Mouse (Mus musculus): ENCODE data around the gene Tmem88.

Tmem88 gene

DNA sequence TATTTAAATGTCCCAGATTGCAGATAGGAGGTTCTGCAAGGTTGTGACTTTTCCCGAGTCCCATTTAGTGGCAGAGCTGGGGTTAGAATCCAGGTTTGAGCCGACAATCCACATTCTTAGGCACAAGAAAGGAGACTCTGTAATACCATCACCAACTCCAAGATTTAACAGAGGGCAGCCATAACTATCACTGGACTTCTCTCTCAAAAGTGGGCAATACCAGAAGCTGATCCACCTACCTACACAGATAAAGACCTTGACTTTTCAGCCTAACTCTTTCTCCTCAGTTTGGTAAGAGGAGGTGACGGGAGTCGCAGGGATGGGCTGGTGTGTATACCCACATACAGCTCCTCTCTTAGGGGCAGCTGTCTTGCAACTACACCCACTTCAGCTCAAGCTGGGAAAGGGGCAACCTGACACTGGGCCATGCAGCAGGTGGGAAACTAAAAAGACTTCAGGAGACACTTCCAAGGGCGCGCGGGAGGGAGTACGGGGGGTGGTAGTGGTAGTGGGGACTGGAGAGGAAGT, 19.0 kb upstream of the Tmem88 start:
- DNase-seq (ENCODE audit: low spot score in 2 of 2), result no peak

DNA sequence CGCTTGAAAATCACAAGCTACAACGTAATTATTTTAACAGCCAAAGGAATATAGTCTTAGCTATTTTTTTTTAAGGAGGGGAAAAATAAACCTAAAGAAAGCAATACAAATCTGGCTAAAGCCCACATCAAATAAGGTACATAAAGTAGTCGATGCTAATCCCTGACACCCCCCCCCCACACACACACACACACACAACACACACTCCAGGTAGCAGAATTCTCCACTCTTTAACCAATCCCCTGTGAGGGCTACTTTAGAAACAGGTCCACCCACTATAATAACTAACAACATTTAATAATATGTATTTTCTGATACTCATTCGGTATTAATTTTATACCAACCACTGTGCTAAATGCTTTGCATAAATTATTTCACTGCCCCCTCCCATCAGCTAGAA, 18.5 kb upstream of the Tmem88 start:
- no peak for DNase-seq (ENCODE audit: low spot score in 2 of 2)

DNA sequence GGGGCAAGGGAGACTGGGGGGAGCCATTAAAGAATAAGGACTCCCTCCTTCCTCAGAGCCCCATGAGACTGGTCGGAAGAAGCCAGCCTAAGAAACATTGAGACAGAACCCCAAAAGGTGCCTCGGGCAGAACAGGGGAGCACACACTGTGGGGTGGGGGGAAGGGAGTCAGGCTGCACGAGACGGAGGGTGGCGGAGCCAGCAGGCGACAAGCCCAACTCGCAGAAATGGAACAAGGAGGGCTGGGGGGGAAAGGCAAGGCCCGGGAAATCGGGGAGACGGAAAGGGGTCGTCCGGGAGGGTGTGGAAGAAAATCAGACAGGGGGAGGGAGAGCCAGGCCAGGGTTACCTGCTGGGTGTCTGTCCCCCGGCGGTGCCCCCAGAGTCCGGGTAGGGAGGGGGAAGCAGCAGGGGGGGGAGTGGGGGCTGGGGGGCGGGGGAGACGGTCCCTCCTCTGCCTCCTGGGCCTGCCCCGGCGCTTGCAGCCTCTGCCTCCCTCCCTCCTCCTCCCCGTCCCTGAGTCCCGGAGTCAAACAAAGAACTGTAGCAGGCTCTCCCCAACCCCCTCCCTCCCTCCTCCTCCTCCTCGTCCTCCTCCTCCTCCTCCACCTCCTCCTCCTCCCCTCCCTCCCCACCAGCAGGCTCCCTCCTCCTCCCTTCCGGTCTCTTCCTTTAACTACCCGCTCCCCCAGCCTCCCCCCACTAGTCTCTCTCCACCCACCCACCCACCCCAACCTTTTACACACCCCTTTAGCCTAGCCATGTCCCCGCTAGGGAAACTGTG, 17.8 kb upstream of the Tmem88 start:
- DNase-seq (ENCODE audit: low spot score in 2 of 2), result no peak

DNA sequence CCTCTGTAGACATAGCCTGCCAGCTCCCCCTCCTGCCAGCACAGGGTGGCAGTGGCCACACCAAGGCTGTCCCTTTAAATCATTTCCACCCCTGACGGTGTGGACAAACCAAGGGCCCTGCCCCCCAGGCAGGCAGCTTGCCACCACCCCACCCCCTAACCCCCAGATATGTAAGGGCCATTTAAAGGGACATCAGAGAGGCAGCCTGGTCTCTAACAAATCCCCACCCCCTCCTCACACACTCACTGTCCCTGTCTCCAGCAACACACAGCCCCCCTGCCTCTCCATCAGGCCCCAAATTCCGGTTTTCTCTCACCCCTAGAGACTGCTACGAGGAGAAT, 17.3 kb upstream of the Tmem88 start:
- DNase-seq (ENCODE audit: low spot score in 2 of 2), result no peak

DNA sequence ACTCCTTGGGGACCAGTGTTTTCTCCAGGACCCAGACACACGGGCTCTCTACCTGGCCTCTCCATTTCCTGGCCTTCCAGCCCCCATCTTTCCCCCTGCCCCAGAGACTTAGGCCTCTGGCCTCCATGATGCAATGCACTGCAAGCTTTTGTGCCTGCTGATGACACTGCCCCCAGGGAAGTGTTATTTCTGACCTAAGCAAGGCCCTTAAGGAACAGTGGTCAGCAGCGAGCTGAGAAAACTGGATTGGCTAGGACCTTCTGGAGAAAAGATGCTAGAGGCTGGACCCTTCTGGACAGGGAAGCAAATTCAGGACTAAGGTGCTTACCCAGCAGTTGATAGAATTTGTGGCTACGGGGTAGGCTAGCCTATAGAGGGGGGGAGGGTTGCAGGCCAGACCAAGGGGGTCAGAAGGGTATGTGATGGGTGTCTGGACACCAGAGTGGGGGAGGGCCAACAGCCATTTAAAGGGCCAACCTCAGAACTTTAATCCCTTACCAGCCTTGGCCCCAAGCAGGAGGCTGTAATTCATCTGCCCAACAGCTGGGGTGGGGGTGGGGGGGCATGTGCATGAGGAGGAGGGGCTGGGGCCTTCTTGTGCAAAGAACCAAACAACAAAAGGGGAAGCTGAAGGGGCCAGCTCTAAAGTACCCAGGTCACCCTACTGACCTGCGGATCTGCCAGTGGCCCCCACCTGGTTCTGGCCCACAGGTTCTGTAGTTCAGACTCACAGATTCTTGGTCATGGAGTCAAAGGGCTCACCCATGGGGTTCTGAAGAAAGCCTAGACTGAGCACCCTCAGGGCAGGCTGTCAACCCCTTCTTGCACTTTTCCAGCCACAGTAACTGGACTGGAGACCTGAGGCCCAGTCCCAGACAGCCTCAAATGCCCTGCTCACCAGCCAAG, 16.6 kb upstream of the Tmem88 start:
- DNase-seq (ENCODE audit: low spot score in 2 of 2), result no peak

DNA sequence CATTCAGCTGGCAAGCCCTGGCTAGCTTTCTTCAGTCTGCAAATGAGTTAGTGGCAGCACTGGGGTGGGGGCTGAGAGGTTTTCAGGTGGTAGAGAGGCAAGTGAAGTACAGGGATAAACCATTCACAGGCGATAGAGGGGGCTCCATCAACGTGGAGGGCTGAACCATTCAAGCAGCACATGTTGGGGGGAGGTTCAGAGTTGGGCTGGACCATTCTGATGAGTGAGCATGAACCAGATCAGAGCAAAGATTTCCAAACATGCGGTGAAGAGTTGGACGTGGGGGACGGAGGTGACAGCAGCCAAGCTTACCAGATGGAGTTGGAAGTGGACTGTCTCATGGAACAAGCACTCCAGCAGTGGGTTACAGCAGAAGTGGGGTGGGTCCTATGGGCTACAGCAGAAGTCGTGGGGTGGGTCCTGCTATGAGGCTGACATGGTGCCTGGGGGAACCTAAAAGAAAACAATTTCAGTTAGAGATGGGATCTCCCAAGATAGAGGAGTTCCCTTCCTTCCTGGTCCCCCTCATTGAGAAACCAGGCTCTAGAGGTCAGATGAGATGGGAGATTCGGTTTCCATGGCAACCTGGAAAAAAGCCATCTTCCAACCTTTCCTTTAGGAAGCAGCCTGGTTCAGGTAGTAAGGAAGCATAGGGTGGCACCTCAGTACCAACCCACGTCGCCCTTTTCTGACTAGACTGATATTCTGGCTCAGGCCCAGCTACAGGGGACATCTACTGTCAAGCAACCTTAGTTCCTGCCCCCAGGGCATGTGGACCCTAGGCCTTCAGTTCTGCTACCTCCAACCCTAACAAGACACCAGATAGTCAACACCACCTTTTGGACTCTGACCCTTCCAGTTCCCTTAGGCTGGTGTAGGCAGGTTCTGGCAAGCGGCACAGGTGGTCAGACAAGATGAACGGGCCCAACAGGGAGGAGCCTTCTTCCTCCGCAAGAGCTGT, 15.5 kb upstream of the Tmem88 start, which contains the start of gene Kdm6b:
Gene Kdm6b, minus strand, starts transcription at position 455 of the 961 bp plus-strand sequence.
- peak; percentile 55 to 80 for DNase-seq (ENCODE audit: low spot score in 2 of 2)

DNA sequence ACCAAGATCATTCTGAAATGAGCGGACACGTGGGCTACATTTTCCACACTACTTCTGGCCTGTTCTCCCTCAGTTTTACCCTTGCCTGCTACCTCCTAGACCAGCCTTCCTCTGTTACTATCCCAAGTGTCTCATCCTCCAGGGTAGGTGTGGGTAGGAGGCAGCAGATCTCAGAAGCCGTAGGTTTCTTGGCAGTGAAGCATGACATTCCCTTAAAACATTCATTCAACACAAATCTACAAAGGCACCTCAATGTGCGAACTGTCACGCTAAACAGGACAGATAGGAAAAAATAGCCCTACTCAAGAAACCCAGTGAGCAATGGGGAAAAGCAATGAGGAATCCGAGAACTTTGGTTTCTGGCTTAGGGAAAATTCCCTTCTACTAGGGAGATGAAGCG, 14.5 kb upstream of the Tmem88 start:
- DNase-seq (ENCODE audit: low spot score in 2 of 2), result no peak

DNA sequence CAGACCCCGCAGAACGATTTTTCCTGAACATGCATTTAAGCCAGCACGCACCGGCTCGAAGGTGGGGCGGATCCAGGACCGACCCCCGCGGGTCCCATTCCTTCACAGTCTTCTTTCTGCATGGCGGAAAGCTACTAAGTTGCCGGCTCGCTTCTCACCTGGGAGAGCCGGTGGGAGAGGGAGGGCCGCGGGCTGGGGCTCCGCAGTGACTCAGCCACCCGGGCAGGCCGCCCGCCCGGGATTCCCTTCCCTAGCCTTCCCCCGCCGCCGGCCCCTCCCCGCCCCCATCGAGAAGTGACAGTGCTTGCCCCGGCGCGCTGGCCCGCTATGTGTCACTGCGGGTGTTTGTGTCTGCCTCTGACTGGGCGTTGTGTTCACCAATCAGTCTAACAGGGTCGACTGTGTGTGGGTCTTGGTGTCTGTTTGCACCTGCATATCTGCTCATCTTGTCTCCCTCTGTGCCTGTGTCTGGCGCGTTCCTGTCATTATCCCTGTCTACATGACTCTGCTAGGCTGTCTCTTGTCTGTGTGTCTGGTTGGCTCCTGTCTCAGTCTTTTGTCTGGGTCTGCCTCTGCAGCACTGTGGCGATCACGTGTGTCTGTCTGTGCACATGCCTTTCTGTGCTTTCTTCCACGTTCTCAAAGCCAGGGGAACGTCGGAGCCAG, 13.6 kb upstream of the Tmem88 start:
- peak; percentile 70 to 76 for DNase-seq (ENCODE audit: low spot score in 2 of 2)

DNA sequence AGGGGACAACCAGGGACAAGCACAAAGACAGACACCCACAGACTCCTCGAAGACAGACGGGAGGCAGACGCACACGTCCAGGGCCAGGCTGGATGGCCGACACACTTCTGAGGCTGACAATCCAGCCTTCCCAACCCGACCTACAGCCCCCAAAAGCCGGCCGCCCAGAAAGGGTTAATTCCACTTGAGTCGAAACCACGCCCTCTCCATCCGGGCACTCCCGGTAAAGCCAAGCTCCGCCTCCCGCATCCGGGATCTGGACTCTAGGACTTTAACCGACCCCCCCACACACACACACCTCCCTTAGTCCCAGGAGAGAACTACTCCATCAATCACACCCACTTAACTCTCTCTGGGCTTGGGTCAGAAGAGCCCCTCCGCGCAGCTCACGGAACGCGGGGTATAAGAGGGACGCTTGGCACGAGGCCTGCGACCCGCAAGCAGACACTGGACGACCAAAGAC, 13.1 kb upstream of the Tmem88 start:
- peak; percentile 88 to 91 for DNase-seq (ENCODE audit: low spot score in 2 of 2)

DNA sequence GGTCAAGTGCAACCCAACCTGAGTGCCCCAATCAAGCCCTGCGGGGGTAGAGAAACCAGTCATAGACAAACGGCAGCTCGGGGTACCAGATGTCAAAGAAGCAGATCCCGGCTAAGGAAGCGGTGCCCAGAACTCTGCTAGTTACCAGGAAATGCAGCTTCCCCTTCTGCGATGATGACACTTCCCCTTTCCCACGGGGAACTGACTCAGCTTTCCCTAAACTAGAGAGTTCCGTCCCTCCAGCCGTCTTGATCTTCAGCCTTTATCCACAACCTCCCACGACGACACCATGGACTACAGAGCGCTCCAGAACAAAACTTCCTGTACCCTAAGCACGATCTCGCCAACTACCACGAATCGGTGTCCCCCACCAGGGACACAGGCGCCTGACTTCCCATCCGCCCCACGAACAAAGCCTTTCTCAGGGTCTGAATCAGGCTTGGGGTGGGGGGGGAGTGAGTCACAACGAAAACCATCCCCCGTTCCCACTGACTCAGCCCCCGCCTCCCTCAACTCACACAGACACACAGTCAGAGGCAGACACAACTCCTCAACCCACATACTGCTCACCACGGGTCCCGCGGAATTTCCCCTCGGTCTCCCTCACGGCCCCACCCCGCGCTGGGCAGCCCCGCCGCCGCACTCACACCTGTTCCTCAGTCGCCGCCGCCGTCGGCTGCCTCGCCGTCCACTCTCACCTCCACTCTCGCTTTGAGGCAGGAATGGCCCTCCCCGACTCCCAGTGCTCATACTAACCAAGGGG, 12.5 kb upstream of the Tmem88 start:
- peak in 1 of 2 experiments; percentile 66 for DNase-seq (ENCODE audit: low spot score in 2 of 2)

DNA sequence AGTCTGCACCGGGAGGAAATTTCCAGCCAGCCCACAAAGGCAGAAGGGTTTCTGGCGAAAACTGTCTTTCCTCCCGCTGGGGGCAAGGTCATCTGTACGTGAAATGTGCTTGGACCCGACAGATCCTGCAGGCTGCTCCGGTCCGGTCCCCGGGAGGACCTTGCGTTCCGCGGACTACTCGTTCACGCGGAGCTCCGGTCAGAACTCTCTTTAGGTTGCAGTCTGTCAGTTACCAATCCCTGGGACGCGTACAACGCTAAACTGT, 11.9 kb upstream of the Tmem88 start:
- no peak for DNase-seq (ENCODE audit: low spot score in 2 of 2)

DNA sequence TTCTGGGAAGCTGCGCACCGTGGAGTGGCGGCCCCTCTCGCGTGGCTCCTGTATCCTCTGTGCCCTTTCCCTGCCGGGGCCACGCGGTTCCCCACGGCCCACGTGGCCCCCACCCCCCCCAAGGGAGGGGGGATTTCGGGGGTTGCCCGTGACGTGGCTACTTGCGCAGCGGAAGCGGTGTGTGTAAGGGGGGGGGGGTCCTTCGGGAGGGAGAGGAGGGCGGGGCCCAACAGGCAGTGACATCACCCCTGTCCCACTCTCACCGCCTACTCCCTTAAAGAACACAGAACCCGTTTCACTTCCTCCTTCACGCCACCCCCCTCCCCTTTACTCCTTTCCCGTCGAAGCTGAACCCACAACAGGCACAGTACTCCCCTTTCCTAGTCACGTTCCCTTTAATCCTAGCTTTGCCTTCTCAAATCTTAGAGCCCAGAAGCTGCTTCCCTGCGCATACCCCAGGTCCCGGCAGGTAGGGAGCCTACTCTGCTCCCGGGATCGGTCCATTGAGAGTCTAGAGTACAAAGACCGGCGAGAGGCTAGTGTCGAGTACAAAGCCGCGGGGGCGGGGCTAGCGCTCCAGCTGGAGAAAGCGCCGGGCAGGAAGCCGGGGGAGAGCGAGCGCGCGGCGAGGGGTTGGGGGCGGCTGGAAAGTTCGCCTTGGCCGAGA, 11.5 kb upstream of the Tmem88 start:
- peak; percentile 76 to 84 for DNase-seq (ENCODE audit: low spot score in 2 of 2)

DNA sequence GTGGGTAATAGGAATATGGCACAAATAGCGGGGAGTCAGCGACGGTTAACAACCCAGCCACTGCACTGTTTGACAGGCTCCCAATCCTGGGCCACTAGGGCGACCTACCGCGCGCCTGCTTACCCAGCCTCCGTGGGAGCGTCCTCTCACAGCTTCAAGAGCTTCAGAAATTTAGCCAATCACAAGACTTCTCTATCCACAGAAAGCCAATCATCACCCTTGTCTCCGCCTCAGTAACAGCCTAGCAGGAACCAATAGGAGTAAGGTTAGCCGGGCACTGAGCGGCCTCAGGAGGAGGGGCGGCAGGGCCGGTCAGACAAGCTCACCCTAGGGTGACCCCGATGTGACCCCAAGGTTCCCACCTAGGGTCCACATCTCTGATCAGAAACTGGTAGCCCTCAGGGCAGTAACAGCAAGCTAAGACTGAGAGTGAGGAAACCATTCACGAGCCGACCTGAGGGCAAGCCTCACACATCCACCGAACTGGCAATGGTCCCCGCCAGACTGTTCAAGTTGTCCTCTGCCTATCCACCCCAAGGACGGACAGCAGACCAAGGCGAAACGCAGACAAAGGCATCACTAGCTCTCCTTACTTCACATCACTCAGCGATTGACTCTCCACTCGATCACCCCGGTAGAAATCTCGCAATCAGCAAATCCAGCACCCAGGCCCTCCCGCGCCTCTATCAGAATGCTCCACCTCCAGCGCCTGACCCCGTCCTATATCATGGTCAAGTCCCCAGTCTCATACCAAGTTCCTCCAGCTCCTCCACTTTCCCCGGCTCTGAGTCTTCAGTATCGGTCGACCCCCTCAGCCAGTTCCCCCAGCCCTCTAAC, 10.7 kb upstream of the Tmem88 start:
- DNase-seq (ENCODE audit: low spot score in 2 of 2), result peak; percentile 76 to 80

DNA sequence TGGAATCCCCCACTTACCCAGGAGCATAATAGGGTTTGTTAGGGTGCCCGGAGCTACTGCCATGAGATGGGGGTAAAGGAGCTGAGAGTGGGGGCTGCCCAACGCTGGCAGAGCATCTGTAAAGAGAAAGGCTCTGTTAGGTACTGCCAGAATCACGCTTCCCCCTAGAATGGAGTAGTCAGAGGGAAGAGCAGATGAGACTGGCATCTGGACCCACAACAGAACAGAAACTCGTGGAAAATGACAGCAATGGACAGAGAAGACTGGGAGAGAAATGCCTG, 9.6 kb upstream of the Tmem88 start:
- no peak for DNase-seq (ENCODE audit: low spot score in 2 of 2)

DNA sequence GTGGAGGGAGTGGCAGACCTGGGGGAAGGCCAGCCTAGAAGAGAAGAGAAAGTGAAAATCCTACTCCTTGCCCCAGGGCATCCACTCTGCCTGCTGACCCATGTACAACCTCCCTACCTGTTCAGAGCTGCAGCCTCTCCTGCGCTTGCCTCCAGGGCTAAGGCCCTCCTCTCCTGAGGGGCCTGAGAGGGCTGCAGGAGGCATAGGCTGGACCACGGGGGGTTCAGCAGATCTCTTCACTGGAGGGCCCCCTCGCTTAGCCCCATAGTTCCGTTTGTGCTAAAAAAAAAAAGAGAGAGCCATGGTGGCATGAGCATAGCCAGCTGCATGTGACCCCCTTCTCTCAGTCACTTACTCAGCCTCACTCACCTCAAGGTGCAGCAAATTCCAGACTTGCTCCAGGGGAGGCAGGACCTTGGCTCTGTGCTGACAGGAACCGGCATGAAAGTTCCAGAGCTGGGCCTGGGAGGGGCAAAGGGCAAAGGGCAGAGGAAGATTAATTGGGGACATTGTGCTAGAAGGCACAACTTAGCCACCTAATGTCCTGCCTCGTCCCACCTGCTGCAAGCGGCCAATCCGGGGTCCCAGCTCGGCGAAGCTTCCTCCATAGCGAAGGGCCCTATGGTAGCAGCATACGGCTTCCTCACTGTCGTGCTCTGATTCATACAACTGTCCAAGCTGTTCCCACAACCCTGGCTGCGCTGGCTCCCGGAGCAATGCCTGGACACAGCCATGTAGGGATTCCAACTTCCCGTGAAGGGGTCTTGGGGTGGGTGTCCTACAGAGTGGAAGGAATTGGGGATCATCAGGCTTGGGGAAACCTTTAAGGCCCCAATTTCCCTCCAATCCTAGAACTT, 9.1 kb upstream of the Tmem88 start:
- no peak for DNase-seq (ENCODE audit: low spot score in 2 of 2)

DNA sequence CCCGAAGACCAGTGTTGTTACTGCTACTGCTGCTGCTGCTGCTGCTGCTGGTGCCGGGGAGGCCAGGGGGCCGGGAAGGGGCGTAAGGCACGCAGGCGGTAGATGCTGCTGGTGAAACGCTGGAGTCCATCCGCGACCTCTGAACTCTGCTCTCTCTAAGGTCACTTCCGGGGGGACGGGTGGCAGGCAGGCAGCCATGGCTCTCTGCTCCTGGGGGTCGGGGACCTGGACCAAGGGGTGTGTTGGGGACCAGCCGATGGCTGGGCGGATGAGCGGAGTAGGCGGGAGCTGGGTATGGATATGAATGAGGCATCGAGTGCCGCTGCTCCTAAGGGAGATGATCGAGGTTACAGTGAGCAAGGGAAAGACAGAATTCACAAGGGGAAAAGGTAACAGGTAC, 8.2 kb upstream of the Tmem88 start:
- no peak for DNase-seq (ENCODE audit: low spot score in 2 of 2)

DNA sequence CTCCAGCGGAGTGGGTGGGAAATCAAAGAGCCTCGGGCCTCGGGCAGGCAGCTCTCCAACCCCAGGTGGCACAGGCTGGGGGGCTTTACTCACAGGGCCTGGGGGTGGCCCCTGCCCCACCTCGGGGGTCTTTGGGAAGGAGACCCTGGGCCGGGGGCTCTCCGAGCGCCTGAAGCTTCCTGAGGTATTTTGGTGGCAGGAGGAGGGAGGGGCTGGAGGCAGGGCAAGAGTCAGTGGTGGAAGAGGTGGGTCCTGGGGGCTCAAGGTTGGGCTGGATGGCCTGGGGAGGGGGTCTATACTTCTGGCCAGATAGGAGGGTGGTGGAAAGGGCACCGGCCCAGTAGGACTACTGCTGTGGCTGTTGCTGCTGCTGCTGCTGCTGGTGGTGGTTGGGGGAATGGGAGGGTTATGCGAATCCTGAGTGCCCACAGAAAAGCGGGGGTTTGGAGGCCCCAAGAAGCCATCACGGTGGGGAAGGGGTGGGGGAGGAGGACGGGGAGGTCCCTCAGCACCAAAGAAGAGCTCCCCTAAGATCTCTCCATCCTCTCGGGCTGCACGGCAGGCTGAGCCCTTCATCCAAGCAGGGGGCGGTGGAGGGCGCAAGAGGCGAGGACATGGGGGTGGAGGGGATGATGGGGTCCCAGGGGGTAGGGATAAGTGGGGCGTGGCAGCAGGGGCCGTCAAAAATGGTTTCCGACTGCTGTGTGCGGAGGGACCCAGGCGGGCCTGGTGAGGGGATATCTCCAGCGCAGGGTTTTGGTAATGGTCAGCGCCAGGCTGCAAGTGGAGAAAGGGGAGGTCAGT, 7.6 kb upstream of the Tmem88 start:
- no peak for DNase-seq (ENCODE audit: low spot score in 2 of 2)
